Mouse (Mus musculus) myocyte (in vitro differentiated cells): ENCODE measurements around the gene Pfkfb3.

ENCODE experiments used
- CEBPB ChIP-seq: IDR thresholded peaks from 2 replicates; pipeline ENCODE4 v1.6.1; 2011; ENCODE audit warnings: mild to moderate bottlenecking, moderate library complexity; ENCODE audit not compliant: poor library complexity, insufficient read depth, severe bottlenecking
- E2F4 ChIP-seq: IDR thresholded peaks from one replicate; pipeline ENCODE4 v1.6.1; 2011; ENCODE audit warnings: mild to moderate bottlenecking, control low read depth, moderate library complexity; ENCODE audit not compliant: insufficient read depth
- MAX ChIP-seq: IDR thresholded peaks from one replicate; pipeline ENCODE4 v1.6.1; 2011; ENCODE audit warnings: low read depth, mild to moderate bottlenecking, control low read depth
- MYOD1 ChIP-seq, 3 experiments: IDR thresholded peaks; one replicate each; pipeline ENCODE4 v1.6.1; 2011; ENCODE audit warnings: control low read depth in 2 of 3, low read depth in 2 of 3, mild to moderate bottlenecking in 2 of 3, moderate library complexity in 1 of 3; ENCODE audit not compliant: insufficient read length in 2 of 3, control insufficient read depth in 1 of 3
- POLR2A ChIP-seq: IDR thresholded peaks from one replicate; pipeline ENCODE4 v1.6.1; 2011; ENCODE audit warnings: low read depth, mild to moderate bottlenecking, control low read depth, moderate library complexity; ENCODE audit not compliant: insufficient read length
- POLR2AphosphoS2 ChIP-seq: IDR thresholded peaks from one replicate; pipeline ENCODE4 v1.6.1; 2011; ENCODE audit warnings: low read depth, control low read depth; ENCODE audit not compliant: insufficient read length
- REST ChIP-seq: IDR thresholded peaks from one replicate; pipeline ENCODE4 v1.6.1; 2011; ENCODE audit warnings: mild to moderate bottlenecking, control low read depth, moderate library complexity; ENCODE audit not compliant: insufficient read depth, insufficient read length
- SRF ChIP-seq: IDR thresholded peaks from one replicate; pipeline ENCODE4 v1.6.1; 2011; ENCODE audit warnings: low read depth; ENCODE audit not compliant: control insufficient read depth, insufficient read length
- TCF12 ChIP-seq: IDR thresholded peaks from one replicate; pipeline ENCODE4 v1.6.1; 2011; ENCODE audit warnings: mild to moderate bottlenecking, control low read depth; ENCODE audit not compliant: poor library complexity, insufficient read depth, severe bottlenecking
- USF1 ChIP-seq: IDR thresholded peaks from one replicate; pipeline ENCODE4 v1.6.1; 2011; ENCODE audit warnings: low read depth, mild to moderate bottlenecking, control low read depth, moderate library complexity

DNA sequence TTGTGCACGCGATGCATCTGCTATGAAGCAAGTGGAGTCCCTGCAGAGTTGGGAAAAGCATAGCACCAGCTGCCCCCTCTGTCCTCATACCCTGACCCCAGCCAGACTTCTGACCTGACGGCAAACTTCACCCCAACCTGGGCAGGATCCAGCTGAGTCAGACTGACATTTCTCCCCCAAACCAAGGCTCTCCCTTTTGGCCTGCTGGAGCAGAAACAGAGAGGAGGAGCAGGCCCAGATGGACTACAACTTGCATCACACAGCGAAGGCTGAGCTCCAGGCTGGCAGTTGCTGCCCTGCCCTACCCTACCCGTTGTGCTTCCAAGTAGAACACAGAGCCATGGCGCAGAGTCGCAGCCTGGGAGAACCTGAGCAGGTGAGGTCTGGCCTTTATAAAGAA lies 32.1 kb downstream of the Pfkfb3 start:
- TF ChIP-seq POLR2A (no peak), SRF (no peak), TCF12 (no peak), CEBPB (no peak), E2F4 (no peak), REST (no peak), USF1 (no peak), MYOD1 (IDR thresholded peaks at IDR 0.05; ENCODE audit: control insufficient read depth in 1 of 3, insufficient read length in 2 of 3, low read depth in 2 of 3) (no peak), POLR2AphosphoS2 (no peak), MAX (no peak)
